Mouse (Mus musculus) lung, postnatal 25 days (tissue): ENCODE measurements at regions not wholly inside any gene's neighbourhood (a gene's known extent, or its start where the extent isn't known, plus 50 kb on each side); places are given as distances from the start of the nearest gene placed in this dataset.

Experiments used
- DNase-seq: peaks from one replicate; pipeline ENCODE4 v3.0.0; 2022; ENCODE audit warnings: low spot score

GRCm38 (mm10) chr16:87783561-87784304 lies 85.0 kb downstream of the Bach1 start:
- DNase-seq: no peak

DNA sequence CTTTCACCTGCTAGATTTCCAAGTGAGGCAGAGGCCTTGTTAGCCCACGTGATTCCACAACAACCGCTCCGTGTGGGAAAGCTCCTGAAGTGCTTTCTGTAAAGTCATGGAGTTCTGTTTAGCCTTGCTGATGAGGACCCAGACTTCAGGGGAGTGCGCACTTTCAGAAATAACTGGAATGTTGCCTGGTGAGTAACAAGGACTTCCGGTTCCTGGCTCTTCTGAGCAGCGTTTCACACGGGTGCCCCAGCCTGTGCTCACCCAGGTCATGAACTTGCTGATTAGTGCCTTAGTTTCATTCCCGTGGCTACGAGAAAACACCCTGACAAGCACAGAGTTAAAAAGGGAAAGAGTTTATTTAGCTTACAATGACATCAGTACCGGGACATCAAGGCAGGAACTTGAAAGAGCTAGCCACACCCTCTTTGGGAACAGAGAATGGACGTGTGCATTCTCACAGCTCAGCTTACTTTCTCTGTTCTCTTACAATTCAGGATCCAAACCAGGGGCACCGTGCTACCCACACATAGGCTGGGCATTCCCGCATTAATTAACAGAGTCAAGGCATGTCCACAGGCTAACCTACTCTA lies 85.8 kb downstream of the Bach1 start:
- peak; percentile 66 for DNase-seq

DNA sequence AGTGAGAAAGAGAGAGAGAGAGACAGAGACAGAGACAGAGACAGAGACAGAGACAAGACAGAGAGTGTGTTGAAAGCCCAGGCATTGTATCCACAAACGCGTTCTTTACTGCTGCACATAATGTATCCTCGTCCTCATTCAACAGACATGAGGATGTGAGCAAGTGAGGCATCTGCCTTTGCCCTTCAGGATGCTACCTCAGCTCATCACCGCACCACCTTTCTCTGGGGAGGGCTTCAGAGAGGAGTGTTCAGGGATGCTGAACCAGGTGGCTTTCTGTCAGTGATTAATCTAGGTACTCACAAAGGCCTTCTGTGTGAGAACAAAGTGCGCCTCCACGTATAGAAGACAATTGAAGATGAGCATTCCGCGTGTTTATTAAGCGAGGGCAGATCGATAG lies 90.8 kb downstream of the Bach1 start:
- no peak for DNase-seq

DNA sequence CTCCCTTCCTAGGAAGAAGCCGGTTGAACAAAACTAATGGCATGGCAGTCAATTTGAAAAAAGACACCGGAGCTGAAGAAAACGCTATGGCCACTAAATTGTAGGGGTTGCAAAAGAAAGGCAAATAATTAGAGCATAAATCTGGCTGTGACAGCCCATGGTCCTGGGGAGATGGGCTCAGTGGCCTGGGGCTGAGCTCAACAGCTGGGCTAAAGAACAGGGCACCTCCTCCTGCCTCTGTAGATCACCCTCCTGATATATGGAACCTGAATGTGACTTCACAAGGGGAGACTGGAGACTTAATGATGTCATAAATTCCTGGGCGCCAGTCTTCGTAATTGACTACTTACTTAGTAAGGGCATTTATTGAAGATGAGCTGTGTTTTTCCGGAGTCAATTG lies 91.2 kb downstream of the Bach1 start:
- DNase-seq: no peak

GRCm38 (mm10) chr16:87796514-87797248 lies 97.9 kb downstream of the Bach1 start:
- peak; percentile 30 for DNase-seq

GRCm38 (mm10) chr16:87802317-87802716 lies 103.6 kb downstream of the Bach1 start:
- DNase-seq: no peak

- DNase-seq: no peak
Observed at GRCm38 (mm10) chr16:87817590-87817989, 118.8 kb downstream of the Bach1 start.

- DNase-seq: no peak
Observed at GRCm38 (mm10) chr16:87834296-87834695, 135.6 kb downstream of the Bach1 start.

DNA sequence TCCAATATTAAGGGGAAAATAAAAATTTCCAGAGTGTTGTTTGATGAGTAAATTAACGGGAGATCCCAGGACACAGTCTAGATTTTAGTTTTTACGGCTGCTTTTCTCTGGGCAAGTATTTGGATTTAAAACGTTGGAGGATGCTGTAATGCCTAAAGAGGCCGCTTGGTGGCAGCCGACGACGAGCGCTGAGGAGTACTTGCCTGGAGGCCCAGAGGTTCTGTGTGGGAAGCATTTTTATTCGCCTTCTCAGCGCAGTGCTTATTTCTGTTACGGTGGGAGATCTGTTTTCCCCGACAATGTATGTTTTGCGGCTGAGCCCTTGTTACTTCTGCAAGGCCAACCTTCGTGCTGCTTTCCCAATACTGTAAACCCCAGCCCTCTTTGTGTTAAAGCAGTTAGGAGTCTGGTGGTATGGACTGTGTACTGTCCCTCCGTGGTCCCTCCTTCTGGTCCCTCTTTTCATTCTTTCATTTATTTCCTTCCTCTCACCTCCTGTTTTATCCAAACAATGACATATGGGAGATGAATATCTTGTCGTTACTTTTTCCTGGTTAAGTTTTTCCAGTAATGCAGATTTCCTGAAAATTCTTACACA lies 142.3 kb downstream of the Bach1 start:
- peak; percentile 48 for DNase-seq
